Mouse (Mus musculus): Measurements from ENCODE around the gene Olfr465-ps1. TPM values are rescaled to one million over a fixed set of nuclear protein-coding genes. Genes with fewer than 3 reads are reported as not detected.

The Olfr465-ps1 gene
- polyA plus RNA-seq (2016; fragmentation: Nextera tagmentation; extraction: Ambion mirVana) = not detected in 2 replicates

DNA sequence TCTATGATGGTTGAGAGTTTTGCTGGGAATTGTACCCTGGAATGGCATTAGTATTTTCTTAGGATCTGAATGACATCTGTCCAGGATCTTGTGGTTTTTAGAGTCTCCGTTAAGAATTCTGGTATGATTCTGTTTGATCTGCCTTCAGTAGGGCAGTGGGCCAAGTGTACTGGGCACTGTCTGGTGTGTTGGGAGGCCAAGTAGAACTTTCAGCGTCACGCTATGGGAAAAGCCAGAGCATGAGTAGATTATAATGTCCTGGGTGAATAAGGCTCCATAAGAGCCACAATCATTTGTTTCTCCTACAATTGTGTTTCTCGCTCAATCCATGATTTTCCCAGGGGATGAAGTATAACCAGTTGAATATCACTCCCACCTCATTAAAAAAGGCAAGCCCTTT is at the start of gene Olfr465-ps1:
Gene Olfr465-ps1 (plus strand): TSS at position 301 of the 400 bp plus-strand sequence.
- H3K4me1 ChIP-seq = no peaks in the 10 kb centered on the region
- no peak within 1 kb of the TSS for H3K4me3 ChIP-seq
- no peak within 1 kb of the TSS for H3K27ac ChIP-seq
- H3K9ac ChIP-seq = no peak within 1 kb of the TSS
- ATAC-seq = no peak
- no peaks in the 10 kb centered on the region for H3K27me3 ChIP-seq (replicated peaks)
- H3K36me3 ChIP-seq = no peaks in the 10 kb centered on the region
- no peaks in the 10 kb centered on the region for H3K9me3 ChIP-seq (replicated peaks)
- WGBS (ENCODE audit: insufficient replicate concordance) = 67% methylated on average over 4 of the region's 4 CpGs
- H3K4me2 ChIP-seq = no peak within 1 kb of the TSS

DNA sequence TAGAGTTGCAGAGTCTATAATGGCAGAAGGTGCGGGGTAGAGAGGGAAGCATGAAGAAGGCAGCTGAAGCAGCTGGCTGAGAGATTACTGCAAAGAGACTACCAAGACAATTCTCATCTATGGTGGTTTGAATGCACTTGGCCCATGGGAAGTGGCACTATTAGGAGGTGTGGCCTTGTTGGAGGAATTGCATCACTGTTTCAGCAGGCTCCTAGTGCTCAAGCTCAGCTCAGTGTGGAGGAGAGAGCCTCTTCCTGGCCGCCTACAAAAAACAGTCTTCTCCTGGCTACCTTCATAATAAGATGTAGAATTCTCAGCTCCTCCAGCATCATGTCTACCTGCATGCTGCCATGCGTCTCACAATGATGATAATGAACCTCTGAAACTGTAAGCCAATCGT is 42.0 kb upstream of the Olfr465-ps1 start:
- Histone ChIP-seq H3K27ac (no peak overlapping the region), H3K9ac (no peak overlapping the region), H3K9me3 (replicated peaks) (no peaks in the 10 kb centered on the region), H3K4me2 (no peak overlapping the region), H3K36me3 (peaks cover 24% of the 10 kb centered on the region), H3K4me3 (no peak overlapping the region), H3K4me1 (peaks cover 3% of the 10 kb centered on the region; the same call in 1 of the 2 replicates), H3K27me3 (replicated peaks) (no peaks in the 10 kb centered on the region)
- ATAC-seq = no peak
- WGBS (ENCODE audit: insufficient replicate concordance) = 89% methylated on average over 4 of the region's 4 CpGs

DNA sequence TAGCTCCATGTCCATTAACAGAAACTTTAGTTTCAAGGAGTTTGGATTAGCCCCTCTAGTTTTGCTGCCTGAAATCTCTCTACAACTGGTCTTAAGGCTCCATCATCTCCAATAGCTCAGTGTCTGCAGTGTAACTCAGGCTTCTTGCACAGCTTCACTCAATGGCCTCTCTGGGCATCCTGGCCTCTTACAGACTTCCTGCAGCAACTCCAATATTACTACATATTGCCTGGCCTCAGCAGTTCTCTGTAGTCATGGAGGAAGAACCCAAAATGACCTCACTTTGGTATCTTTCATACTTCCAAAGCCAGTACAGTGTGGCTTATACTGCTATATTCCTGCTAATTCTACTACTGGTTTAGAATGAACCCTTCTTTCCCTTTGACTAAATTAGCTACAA is 40.9 kb upstream of the Olfr465-ps1 start:
- Histone ChIP-seq H3K27me3 (replicated peaks) (no peaks in the 10 kb centered on the region), H3K4me3 (no peak overlapping the region), H3K4me1 (peaks cover 8% of the 10 kb centered on the region; the same call in 1 of the 2 replicates), H3K27ac (no peak overlapping the region), H3K9me3 (replicated peaks) (no peaks in the 10 kb centered on the region), H3K36me3 (peaks cover 18% of the 10 kb centered on the region), H3K9ac (no peak overlapping the region), H3K4me2 (no peak overlapping the region)
- ATAC-seq = no peak

DNA sequence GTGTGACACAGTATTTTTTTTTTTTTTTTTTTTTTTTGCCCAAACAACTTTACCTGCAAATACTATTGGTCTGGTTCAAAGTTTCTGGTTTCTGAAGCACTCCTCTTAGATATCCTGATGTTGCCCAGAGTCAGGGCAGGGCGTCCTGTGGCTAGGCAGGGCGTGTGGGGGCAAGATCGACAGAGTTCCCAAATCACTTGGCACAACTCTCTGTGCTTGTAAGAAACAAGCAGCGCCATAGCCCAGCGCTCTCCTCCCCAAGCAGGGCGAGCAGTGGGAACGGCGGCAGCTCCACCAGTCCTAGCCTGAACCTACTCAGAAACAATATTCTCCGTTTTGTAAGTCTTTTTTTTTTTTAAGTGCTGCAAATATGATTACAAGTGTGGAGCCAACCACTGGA is 37.2 kb upstream of the Olfr465-ps1 start:
- WGBS (ENCODE audit: insufficient replicate concordance) = 89% methylated on average over 9 of the region's 9 CpGs
- no peak for ATAC-seq
- H3K27ac ChIP-seq = no peak overlapping the region
- peaks cover 8% of the 10 kb centered on the region; the same call in 1 of the 2 replicates for H3K4me1 ChIP-seq
- no peaks in the 10 kb centered on the region for H3K27me3 ChIP-seq (replicated peaks)
- H3K9me3 ChIP-seq (replicated peaks) = no peaks in the 10 kb centered on the region
- H3K36me3 ChIP-seq = peaks cover 12% of the 10 kb centered on the region; the same call in 1 of the 2 replicates
- no peak overlapping the region for H3K4me2 ChIP-seq
- H3K9ac ChIP-seq = no peak overlapping the region
- H3K4me3 ChIP-seq = no peak overlapping the region

DNA sequence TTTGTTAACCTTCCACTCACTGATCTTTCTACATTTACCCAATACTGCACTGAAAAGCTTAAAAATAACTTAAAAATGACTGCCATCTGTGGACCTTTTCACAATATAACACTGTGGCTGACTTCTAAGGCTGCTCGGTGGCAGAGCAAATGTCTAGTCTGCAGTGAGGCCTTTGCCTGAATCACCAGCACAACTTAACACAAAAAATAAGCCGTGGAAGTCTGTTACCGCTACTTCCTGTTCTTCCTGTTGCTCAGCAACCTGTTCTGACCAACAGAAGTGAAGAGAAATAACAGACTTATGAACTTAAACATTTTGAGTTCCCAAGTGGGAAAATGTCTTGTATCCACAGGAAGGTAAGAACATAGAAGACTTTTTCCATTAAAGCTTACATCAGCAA is 36.7 kb upstream of the Olfr465-ps1 start:
- ATAC-seq = no peak
- Histone ChIP-seq H3K27ac (no peak overlapping the region), H3K9ac (no peak overlapping the region), H3K36me3 (peaks cover 11% of the 10 kb centered on the region), H3K4me1 (peaks cover 8% of the 10 kb centered on the region; the same call in 1 of the 2 replicates), H3K27me3 (replicated peaks) (no peaks in the 10 kb centered on the region), H3K9me3 (replicated peaks) (no peaks in the 10 kb centered on the region), H3K4me2 (no peak overlapping the region), H3K4me3 (no peak overlapping the region)
- 65% methylated on average over 3 of the region's 3 CpGs for WGBS (ENCODE audit: insufficient replicate concordance)

DNA sequence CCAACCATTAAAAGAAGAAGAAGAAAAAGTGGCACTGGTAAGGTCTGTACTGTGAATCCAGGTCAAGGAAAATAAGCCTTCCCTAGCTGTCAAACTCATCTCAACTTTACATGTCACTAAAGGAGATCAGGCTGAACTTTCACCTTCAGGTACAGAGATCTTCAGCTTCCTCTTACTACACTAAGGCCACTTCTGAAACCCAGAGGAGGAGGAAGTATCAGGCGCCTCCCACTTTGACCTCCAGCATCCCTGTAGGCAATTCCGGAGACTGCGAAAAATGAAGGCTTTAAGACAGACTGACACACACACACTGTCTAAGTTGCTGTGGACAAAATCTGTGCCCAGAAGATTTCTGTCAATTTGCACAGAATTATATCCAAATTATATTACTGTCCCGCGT is 25.9 kb upstream of the Olfr465-ps1 start:
- Histone ChIP-seq H3K4me2 (peak overlapping the region; percentile 88), H3K4me3 (peak overlapping the region; percentile 96), H3K27ac (peak overlapping the region; percentile 97), H3K9me3 (replicated peaks) (no peaks in the 10 kb centered on the region), H3K4me1 (peaks cover 26% of the 10 kb centered on the region), H3K9ac (peak overlapping the region; percentile 96), H3K27me3 (replicated peaks) (no peaks in the 10 kb centered on the region), H3K36me3 (peaks cover 6% of the 10 kb centered on the region; the same call in 1 of the 2 replicates)
- ATAC-seq = peak; percentile 53
- 1% methylated on average over 5 of the region's 5 CpGs for WGBS (ENCODE audit: insufficient replicate concordance)

DNA sequence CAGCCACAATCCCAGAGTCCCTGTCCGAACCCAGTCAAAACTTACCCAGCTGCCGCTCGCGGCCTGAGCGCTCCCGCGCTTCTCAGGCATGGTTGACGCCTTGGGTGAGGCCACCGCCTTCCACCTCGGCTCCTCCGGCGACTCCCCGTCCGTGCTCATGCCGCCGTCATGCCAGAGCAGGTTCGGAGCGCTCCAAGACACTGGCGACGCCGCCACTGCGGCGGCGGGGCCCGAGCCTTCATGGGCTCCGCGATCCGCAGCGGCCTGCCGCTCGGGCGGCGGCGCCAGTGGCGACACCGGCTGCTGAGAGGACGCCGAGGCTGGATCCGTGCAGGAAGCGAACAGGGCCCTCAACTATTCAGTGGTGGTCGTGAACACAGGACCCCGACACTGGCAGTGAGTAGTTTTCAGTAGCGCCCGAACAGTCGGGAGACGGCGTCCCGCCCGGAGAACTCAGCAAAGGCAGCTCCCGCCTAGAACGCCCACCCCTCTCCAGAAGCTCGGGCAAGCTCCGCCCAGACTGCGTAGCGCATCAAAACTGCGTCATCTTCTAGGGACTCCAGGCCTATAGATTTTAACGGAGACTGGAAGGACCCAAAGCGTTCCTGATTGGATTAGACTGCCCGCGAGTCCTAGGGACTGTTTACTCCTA is 25.3 kb upstream of the Olfr465-ps1 start, which contains the start of gene Mfsd14b:
Gene Mfsd14b (minus strand): TSS at position 517 of the 652 bp plus-strand sequence.
- 0 out of 2 replicates have a peak, but pooled peaks cover 3% of the 10 kb centered on the region for H3K36me3 ChIP-seq
- H3K4me2 ChIP-seq = peak within 1 kb of the TSS; percentile 88
- no peaks in the 10 kb centered on the region for H3K9me3 ChIP-seq (replicated peaks)
- H3K27me3 ChIP-seq (replicated peaks) = no peaks in the 10 kb centered on the region
- peak; percentile 96 for ATAC-seq
- H3K27ac ChIP-seq = peak within 1 kb of the TSS; percentile 97
- peaks cover 26% of the 10 kb centered on the region for H3K4me1 ChIP-seq
- peak within 1 kb of the TSS; percentile 96 for H3K4me3 ChIP-seq
- WGBS (ENCODE audit: insufficient replicate concordance) = under 1% methylated on average over 60 of the region's 60 CpGs
- H3K9ac ChIP-seq = peak within 1 kb of the TSS; percentile 96

DNA sequence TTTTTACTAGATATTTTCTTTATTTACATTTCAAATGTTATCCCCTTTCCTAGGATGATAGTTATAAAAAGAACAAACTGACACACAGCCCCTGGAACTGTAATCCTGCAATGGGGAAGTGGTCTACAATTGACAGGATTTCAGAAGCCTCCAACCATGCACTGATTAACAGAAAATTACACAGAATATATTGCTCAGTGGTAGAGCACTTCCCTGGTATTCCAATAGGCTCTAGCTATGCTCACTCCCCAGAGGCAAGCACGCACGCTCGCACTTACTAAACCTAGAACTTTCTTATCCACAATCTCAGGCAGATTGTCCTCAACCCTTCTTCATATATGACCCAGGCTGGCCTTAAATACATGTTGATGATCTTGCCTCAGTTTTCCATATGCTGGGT is 24.6 kb upstream of the Olfr465-ps1 start:
- peak; percentile 21; the same call in 1 of the 2 replicates for ATAC-seq
- no peaks in the 10 kb centered on the region for H3K9me3 ChIP-seq (replicated peaks)
- H3K9ac ChIP-seq = peak overlapping the region; percentile 96
- no peaks in the 10 kb centered on the region for H3K36me3 ChIP-seq
- H3K4me1 ChIP-seq = peaks cover 25% of the 10 kb centered on the region
- peak overlapping the region; percentile 96 for H3K4me3 ChIP-seq
- no peaks in the 10 kb centered on the region for H3K27me3 ChIP-seq (replicated peaks)
- peak overlapping the region; percentile 97 for H3K27ac ChIP-seq
- peak overlapping the region; percentile 88 for H3K4me2 ChIP-seq
- WGBS (ENCODE audit: insufficient replicate concordance) = 63% methylated on average over 3 of the region's 3 CpGs

DNA sequence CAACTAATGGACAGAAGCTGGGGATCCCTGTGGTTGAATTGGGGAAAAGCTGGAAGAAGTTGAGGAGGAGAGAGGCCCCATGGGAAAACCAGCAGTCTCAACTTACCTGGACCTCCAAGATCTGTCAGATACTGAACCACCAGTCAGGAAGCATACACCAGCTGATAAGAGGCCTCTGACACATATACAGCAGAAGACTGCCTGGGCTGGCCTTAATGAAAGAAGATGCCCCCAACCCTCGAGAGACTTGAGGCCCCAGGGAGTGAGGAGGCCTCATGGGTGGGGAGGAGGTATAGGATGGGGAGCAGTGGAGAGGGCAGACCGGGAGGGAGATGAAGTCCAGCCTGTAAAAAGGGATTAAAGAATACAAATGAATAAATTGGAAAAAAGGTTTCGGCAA is 16.9 kb upstream of the Olfr465-ps1 start:
- 0 out of 2 replicates have a peak overlapping the region, but pooled peaks have one; percentile 40 for H3K27ac ChIP-seq
- no peaks in the 10 kb centered on the region for H3K36me3 ChIP-seq
- H3K27me3 ChIP-seq (replicated peaks) = no peaks in the 10 kb centered on the region
- H3K4me2 ChIP-seq = peak overlapping the region; percentile 20
- peaks cover 24% of the 10 kb centered on the region for H3K4me1 ChIP-seq
- peak; percentile 63 for ATAC-seq
- WGBS (ENCODE audit: insufficient replicate concordance) = 47% methylated on average over 3 of the region's 3 CpGs
- H3K4me3 ChIP-seq = no peak overlapping the region
- no peak overlapping the region for H3K9ac ChIP-seq
- H3K9me3 ChIP-seq (replicated peaks) = no peaks in the 10 kb centered on the region

DNA sequence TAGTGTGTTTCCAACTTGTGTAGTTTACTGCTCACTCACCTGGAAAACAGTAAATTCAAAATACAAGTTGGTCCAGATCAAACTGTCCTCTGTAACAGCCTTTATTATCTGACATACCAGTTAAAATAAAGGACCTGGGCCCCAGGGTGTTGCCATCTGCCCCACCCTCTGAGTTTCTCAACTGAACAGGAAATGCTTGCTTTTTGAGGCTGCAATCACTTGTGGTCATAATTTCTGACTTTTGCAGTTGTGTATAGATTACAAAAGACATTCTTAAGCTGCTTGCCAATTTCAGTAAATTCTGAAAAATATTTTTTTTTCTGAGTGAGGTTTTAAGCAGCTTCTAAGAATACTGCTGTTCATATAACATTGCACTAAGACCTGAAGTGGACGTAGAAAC is 15.8 kb upstream of the Olfr465-ps1 start:
- no peaks in the 10 kb centered on the region for H3K27me3 ChIP-seq (replicated peaks)
- H3K9ac ChIP-seq = no peak overlapping the region
- peak overlapping the region; percentile 70 for H3K27ac ChIP-seq
- H3K36me3 ChIP-seq = no peaks in the 10 kb centered on the region
- peak overlapping the region; percentile 0; the same call in 1 of the 2 replicates for H3K4me3 ChIP-seq
- peak overlapping the region; percentile 44 for H3K4me2 ChIP-seq
- no peaks in the 10 kb centered on the region for H3K9me3 ChIP-seq (replicated peaks)
- ATAC-seq = peak; percentile 86
- 57% methylated on average over 1 of the region's 1 CpGs for WGBS (ENCODE audit: insufficient replicate concordance)
- H3K4me1 ChIP-seq = peaks cover 24% of the 10 kb centered on the region

DNA sequence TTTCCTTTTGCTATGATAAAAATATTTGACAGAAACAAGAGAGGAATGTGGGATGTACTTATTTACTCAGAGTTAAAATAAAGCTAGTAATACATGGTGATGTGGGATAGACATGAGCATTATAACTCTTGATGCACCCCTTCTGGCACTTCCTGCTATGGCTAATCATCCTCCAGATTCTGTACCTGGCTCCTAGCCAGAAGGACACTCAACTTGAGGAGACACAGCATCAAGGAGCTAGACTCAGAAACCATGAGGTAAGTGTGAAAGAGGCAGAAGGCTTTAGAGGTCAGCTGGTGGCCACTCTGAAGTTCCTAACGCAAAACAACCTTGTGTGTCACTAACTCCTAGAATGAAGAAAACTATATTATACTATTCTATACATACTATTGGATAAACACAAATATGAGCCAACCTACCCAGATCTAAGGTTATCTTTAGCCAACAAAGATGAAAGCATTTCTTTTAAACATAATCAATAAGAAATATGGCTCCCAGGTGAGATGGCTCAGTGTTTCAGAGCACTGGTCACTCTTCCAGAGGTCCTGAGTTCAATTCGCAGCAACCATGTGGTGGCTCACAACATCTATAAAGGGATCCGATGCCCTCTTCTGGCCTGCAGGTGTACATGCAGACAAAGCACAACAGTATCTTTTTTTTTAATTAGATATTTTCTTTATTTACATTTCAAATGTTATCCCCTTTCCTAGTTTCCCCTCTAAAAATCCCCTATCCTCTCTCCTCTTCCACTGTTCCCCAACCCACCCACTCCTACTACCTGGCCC is 10.6 kb upstream of the Olfr465-ps1 start:
- no peak overlapping the region for H3K4me3 ChIP-seq
- H3K4me1 ChIP-seq = peaks cover 6% of the 10 kb centered on the region
- no peak for ATAC-seq
- no peaks in the 10 kb centered on the region for H3K27me3 ChIP-seq (replicated peaks)
- no peaks in the 10 kb centered on the region for H3K36me3 ChIP-seq
- WGBS (ENCODE audit: insufficient replicate concordance) = 40% methylated on average over 3 of the region's 3 CpGs
- H3K4me2 ChIP-seq = no peak overlapping the region
- no peak overlapping the region for H3K9ac ChIP-seq
- H3K9me3 ChIP-seq (replicated peaks) = no peaks in the 10 kb centered on the region
- no peak overlapping the region for H3K27ac ChIP-seq

DNA sequence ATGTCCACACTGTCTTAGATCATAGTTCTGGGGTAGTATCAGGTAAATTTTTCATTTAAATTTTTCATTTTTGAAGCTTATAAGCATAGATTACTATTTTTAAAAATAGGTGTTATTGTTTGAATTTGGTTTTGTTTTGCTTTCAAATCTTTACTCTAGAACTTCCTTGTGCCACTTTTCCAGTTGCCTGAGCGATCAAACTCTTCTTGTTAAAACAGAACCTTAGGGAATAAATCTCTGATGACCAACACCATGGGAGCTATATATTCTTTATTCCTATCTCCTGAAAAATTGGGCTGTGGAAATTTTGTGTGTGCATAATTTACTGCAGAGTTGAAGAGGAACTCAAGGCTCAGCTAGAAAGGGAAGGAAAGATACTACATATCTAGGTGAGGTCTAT is 12.1 kb downstream of the Olfr465-ps1 start, which contains the start of gene Olfr466:
Gene Olfr466 (plus strand): TSS at position 301 of the 400 bp plus-strand sequence.
- Histone ChIP-seq H3K27me3 (replicated peaks) (no peaks in the 10 kb centered on the region), H3K4me1 (no peaks in the 10 kb centered on the region), H3K4me3 (no peak within 1 kb of the TSS), H3K9me3 (replicated peaks) (no peaks in the 10 kb centered on the region), H3K4me2 (no peak within 1 kb of the TSS), H3K27ac (no peak within 1 kb of the TSS), H3K9ac (no peak within 1 kb of the TSS), H3K36me3 (no peaks in the 10 kb centered on the region)
- 51% methylated on average over 1 of the region's 1 CpGs for WGBS (ENCODE audit: insufficient replicate concordance)
- ATAC-seq = no peak
